Mouse (Mus musculus) gastrocnemius, adult 18-20 months (tissue): ENCODE results near the gene Ripor2. TPM values are rescaled to one million over a fixed set of nuclear protein-coding genes. Genes with fewer than 3 reads are reported as not detected.

ENCODE experiments used
- DNase-seq: peaks from one replicate; pipeline ENCODE4 v3.0.0; 2021; ENCODE audit warnings: low spot score
- total RNA-seq, 2 experiments: library from RNA; stranded (reverse); gene quantifications; 2 replicates each; pipeline ENCODE4 v1.2.3; 2021

Gene Ripor2
- total RNA-seq, 2 experiments from 2014 or later: 2.9 to 5.2 TPM

GRCm38 (mm10) chr13:24646324-24646723 lies 64.3 kb downstream of the Ripor2 start:
- no peak for DNase-seq

- no peak for DNase-seq
Observed at GRCm38 (mm10) chr13:24647444-24647843, 65.5 kb downstream of the Ripor2 start.

GRCm38 (mm10) chr13:24648027-24648426 lies 66.0 kb downstream of the Ripor2 start:
- DNase-seq: no peak

- no peak for DNase-seq
Observed at GRCm38 (mm10) chr13:24648668-24649067, 66.7 kb downstream of the Ripor2 start.

GRCm38 (mm10) chr13:24649099-24649498 lies 67.1 kb downstream of the Ripor2 start:
- no peak for DNase-seq

- no peak for DNase-seq
Observed at GRCm38 (mm10) chr13:24651018-24651417, 69.0 kb downstream of the Ripor2 start.

GRCm38 (mm10) chr13:24654919-24655635 lies 73.1 kb downstream of the Ripor2 start:
- DNase-seq: no peak

GRCm38 (mm10) chr13:24656719-24657497 lies 74.9 kb downstream of the Ripor2 start:
- no peak for DNase-seq

GRCm38 (mm10) chr13:24666763-24667162 lies 84.8 kb downstream of the Ripor2 start:
- DNase-seq: no peak

GRCm38 (mm10) chr13:24668556-24668955 lies 86.6 kb downstream of the Ripor2 start:
- no peak for DNase-seq

GRCm38 (mm10) chr13:24670676-24671075 lies 88.7 kb downstream of the Ripor2 start:
- no peak for DNase-seq

- DNase-seq: no peak
Observed at GRCm38 (mm10) chr13:24679027-24679680, 97.2 kb downstream of the Ripor2 start.

- DNase-seq: no peak
Observed at GRCm38 (mm10) chr13:24680951-24681350, 99.0 kb downstream of the Ripor2 start.

- DNase-seq: no peak
Observed at GRCm38 (mm10) chr13:24682346-24682745, 100.4 kb downstream of the Ripor2 start.

GRCm38 (mm10) chr13:24684503-24684902 lies 102.5 kb downstream of the Ripor2 start:
- no peak for DNase-seq

- DNase-seq: no peak
Observed at GRCm38 (mm10) chr13:24685846-24686245, 103.9 kb downstream of the Ripor2 start.

GRCm38 (mm10) chr13:24686705-24687665 lies 105.0 kb downstream of the Ripor2 start:
- peak; percentile 81 for DNase-seq

GRCm38 (mm10) chr13:24693312-24693711 lies 111.3 kb downstream of the Ripor2 start:
- DNase-seq: no peak

GRCm38 (mm10) chr13:24698746-24699145 lies 116.8 kb downstream of the Ripor2 start:
- DNase-seq: no peak

- DNase-seq: no peak
Observed at GRCm38 (mm10) chr13:24702128-24702527, 120.1 kb downstream of the Ripor2 start.
